Mouse (Mus musculus) ZHBTc4 (cell line): ENCODE measurements around the gene Defb23.

Source experiments
- DNase-seq: peaks from one replicate; pipeline ENCODE4 v3.0.0-alpha.2; 2011; ENCODE audit warnings: low read depth, low spot score

Defb23 gene

DNA sequence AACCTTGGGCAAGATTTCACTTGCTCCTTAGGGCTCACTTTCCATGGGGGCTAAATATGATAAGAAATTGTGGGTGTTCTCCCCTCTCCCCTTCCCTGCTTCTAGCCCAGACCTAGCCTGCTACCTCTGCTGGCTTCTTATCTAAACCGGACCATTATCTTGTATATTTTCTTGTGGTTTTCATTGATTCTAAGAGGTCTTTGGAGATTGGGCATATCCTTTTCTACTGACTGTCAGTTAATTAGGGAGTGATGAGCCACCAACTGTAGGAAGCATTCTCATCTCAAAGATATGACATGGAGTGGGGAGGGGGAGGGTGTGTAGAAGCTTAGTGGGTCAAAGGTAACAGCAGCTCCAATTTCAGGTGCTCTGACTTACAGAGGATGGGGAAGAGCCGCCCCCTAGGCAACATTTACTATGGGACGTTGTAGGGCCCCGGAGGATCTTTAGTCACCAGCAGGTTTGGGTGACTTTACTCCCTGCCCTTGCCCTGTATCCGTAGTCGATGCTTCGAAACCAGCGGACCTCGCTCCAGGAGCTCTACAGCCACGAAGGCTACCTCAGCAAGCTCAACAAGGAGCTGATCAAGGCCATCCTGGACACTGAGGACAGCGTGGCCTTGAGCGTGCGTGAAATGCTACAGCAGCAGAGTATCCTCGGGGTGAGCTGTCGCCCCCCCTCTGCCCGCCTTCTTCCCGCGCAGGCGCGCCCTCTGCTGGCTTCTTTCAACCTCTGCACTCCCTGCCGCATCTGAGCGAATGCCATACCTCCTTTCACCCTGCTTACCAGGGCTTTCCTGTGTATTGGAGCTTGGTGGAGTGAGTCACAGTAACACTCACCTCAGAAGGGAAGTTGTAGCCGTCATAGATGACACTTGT is 27.2 kb downstream of the Defb23 start:
- DNase-seq: peak; percentile 85

GRCm38 (mm10) chr2:152436405-152436901 is 28.0 kb downstream of the Defb23 start:
- no peak for DNase-seq

GRCm38 (mm10) chr2:152428481-152428880 is 35.9 kb downstream of the Defb23 start:
- DNase-seq: peak; percentile 51

DNA sequence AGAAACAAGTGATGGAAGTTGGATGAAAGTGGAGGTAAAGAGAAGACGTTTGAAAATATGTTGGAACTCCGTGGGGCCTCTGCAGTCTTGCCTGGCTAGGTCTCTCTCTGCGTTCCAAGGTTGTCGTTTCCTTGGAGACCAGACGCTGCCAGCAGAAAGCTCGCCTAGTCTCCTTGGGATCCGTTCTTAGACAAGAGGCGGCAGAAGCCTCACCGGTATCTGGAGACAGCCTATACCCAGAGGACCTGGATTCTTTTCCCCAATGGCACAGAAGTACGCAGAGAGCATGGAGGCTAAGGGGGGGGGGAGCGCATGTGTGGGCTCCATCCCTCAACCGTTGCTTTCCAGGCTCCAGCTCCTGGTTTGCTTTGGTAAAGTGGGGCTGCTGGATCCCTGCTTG is 36.9 kb downstream of the Defb23 start:
- peak; percentile 42 for DNase-seq

DNA sequence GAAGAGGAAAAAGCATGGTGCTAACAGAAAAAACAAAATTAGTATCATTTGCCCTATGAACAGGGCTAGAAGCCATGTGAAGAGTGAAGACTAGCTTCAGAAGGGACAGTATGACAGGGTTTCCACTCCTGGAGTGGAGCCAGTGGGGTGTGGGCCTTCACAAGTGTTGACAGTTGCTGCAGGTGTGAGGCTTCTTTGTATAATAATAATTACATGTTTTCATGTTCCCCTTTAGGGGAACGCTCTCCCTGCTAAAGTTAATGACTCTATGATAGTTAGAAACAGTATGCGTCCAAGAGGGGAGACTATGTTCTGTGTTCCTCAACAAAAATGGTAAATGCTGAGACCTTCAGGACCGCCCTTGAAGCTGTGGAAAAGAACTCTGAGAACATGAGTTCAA is 48.6 kb downstream of the Defb23 start:
- no peak for DNase-seq

DNA sequence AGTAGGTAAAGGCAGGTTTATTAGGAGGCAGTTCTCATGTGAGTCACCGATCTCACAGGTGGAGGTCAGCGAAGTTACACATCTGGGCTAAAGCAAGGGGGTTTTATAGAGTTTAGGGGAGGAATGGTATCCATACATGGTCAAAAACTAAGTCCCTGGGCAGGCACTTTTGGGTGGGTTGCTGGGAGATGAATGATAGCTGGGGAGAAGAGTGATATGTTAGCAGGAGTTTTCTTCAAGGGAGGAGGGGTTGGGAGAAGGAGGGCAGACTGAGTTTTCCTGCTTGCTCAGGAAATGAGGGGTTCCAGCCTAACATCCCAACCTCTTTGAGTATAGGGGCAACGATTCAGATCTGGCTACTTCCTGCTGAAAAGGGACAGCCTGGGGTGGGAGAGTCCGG is 49.1 kb downstream of the Defb23 start, which contains the start of gene 6820408C15Rik:
Gene 6820408C15Rik (plus strand): TSS at position 301 of the 400 bp plus-strand sequence.
- no peak for DNase-seq

- peak; percentile 92 for DNase-seq
Observed at GRCm38 (mm10) chr2:152414591-152415165, 49.7 kb downstream of the Defb23 start, which contains the start of gene Zcchc3. Zcchc3 (minus strand) TSS chr2:152415027.

DNA sequence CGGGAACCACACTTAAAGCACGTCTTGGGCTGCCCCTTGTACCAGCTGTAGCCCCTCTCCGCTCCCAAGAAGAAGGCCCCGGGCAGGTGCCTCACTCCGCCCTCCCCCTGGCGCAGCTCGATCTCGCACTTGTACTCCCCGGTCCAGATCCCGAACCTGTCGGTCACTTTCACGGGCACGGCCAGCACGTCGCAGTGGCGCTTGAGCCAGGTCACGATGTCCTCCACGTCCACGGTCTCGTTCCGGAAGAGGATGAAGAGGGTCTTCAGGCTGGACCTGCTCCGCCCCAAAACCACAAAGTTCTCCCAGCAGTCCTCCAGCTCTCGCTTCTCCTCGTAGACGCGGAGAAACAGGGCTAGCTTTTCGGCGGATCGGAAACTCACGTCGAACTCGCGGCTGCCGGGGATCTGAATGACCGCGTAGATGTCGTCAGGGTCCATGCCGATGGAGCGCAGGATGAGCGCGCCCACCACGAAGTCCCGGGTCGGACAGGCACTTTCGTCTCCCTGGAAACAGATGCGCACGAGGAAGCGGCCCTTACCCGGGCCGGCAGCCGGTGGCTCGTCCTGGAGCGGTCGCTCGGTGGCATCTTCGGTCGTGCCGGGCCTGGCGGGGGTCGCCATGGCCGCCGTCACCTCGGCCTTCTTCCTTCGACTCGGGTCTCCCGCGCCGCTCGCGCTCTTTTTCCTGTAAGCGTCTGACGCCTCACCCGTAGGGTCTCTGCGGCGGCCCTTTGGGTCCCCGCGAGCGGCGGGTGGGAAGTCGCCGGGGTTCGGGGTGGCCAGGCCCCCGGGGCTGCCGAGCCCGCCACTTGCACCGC is 50.4 kb downstream of the Defb23 start:
- peak; percentile 68 for DNase-seq

- no peak for DNase-seq
Observed at GRCm38 (mm10) chr2:152413158-152413764, 51.2 kb downstream of the Defb23 start.

GRCm38 (mm10) chr2:152412526-152413157 is 51.8 kb downstream of the Defb23 start:
- DNase-seq: no peak

DNA sequence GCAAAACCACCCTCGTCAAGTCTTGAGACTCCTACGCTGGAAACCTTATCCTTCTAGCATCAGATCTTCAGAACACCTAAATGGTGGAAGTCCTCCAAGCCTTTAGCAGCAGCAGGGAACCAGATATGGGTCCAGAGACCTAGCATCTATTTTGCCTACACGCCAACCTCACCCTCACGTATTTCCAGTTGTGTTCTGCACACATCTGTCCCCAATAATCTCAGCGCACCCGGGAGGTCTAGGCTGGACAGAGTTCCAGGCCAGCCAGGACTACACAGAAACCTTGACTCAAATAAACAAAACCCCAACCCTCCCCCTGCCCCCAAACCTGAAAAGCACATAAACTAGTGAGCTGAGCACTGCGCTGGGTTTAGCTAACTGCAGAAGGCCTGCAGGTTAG is 52.9 kb downstream of the Defb23 start:
- no peak for DNase-seq

- DNase-seq: peak; percentile 88
Observed at GRCm38 (mm10) chr2:152410971-152411371, 53.4 kb downstream of the Defb23 start.

DNA sequence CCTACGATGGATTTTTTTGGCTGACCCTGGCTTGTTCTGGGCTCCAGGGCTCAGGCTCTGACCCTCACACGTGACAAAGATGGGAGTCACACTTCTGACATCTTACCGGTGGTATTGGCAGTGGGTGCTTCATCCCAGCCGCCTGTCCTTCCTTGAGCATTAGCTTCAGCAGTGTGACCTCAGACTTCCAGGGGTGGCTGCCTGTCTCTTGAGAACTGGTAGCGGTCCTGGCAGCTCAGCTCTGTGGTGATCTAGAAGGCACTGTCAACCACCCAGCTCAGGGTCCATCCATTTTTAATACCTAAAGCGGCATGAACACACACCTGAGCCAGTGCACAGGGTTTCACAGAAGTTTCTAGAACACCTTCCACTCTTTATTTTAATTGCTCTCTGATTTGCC is 54.6 kb downstream of the Defb23 start:
- no peak for DNase-seq
